Mouse (Mus musculus) G1E (cell line): ENCODE measurements at regions not wholly inside any gene's neighbourhood (a gene's known extent, or its start where the extent isn't known, plus 50 kb on each side); places are given as distances from the start of the nearest gene placed in this dataset.

Experiments
- CTCF ChIP-seq: IDR thresholded peaks from 2 replicates; pipeline ENCODE4 v1.5.1; 2012; ENCODE audit warnings: low read depth, low read length, inconsistent platforms, mixed read lengths
- GATA1 ChIP-seq: IDR thresholded peaks from 2 replicates; pipeline ENCODE4 v1.6.1; 2012; ENCODE audit warnings: borderline replicate concordance, low read length, inconsistent platforms, mixed read lengths

DNA sequence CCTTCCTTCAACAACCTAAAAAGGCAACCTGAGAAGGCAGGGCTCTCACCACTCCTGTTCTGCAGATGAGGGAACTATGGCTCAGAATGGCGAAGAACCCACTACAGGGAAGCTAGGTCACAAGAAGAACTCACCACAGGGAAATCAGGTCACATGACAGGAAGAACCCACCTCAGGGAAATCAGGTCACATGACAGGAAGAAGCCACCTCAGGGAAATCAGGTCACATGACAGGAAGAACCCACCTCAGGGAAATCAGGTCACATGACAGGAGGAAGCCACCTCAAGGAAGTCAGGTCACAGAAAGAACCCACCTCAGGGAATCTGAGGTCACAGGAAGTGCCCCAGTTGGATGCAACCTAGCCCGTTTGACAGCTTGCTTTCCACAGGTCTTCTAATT lies 399.7 kb downstream of the Ptpru start:
- TF ChIP-seq CTCF, result no peak
- TF ChIP-seq GATA1, result no peak
